Mouse (Mus musculus) heart, postnatal 0 days (tissue): ENCODE measurements around the gene Nr1i2.

Experiments
- CTCF ChIP-seq: IDR thresholded peaks from 2 replicates; pipeline ENCODE4 v1.5.1; 2016; ENCODE audit warnings: antibody characterized with exemption, control low read depth, low read depth
- EP300 ChIP-seq: IDR thresholded peaks from 2 replicates; pipeline ENCODE4 v1.6.1; 2016; ENCODE audit warnings: antibody characterized with exemption, low read depth

DNA sequence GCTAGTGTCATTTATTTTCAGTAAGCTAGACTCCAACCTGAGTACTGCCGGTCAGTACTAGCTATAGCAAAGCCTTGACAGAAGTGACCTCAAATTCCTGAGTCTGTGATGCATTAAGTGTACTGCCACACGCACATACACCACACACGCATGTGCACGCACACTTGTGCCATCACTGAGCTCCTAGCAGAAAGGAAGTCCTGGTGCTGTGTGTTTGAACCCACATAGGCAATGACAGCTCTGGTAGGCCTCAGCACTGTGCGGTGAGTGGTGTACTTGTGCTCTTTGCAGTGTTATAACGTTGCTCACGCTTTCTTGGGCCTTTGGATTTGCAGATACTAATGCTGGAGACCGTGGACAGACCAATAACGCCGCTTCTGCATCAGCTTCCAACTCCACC, 54.5 kb downstream of the Nr1i2 start:
- TF ChIP-seq CTCF (no peak), EP300 (no peak)
